Mouse (Mus musculus) monocyte, adult 5-6 weeks (primary cell): Measurements from ENCODE around the gene Cox7b. TPM values are rescaled to one million over a fixed set of nuclear protein-coding genes. Genes with fewer than 3 reads are reported as not detected.

Source experiments
- ATAC-seq: fragments of 153-309, 156-312 bp; replicated peaks from 2 replicates; pipeline ENCODE4 v1.8.0; 2017; ENCODE audit warnings: mild to moderate bottlenecking; ENCODE audit not compliant: low TSS enrichment, insufficient number of reproducible peaks, severe bottlenecking, poor library complexity, low FRiP score
- total RNA-seq: library from RNA; stranded (forward); fragments of 200-1000, 200-491, 200-594 nt; gene quantifications from 3 replicates; pipeline ENCODE4 v1.2.3, GENCODE M21; 2017

The Cox7b gene
- total RNA-seq, 1 experiment from 2014 or later, result 418 TPM

DNA sequence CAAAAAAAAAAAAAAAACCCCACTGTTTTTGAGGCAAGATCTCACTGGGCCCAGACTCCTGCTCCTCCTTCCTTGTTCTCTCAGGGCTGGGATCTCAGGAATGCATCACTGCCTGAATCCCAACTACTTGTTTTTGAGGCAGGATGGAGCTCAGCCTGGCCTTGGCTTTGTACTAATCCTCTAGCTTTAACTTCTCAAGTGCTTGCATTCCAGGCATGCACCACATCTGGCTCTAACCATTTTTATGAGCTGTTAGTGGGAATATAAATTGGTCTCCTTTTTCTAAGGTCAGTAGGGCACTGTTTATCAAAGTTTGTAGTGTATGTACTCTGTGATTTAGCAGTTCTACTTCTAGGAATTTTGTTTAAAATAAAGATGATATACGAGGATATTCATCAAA, 32.7 kb downstream of the Cox7b start:
- ATAC-seq, result no peak

Other genes starting within 250 kb of the Cox7b start
- 260 to 491 TPM (median 321 TPM) in 3 replicates for gene Atrx, start 86.3 kb upstream of the Cox7b start, total RNA-seq
- 86.2 to 91.2 TPM (median 91.0 TPM) in 3 replicates for gene Magt1, start 3.8 kb upstream of the Cox7b start, total RNA-seq
- 53.7 to 68.9 TPM (median 66.7 TPM) in 3 replicates for gene Atp7a, start 11.6 kb downstream of the Cox7b start, total RNA-seq
- 152 to 248 TPM (median 234 TPM) in 3 replicates for gene Tlr13, start 127.5 kb downstream of the Cox7b start, total RNA-seq
- gene Pgk1, start 171.4 kb downstream of the Cox7b start, total RNA-seq, result 128 to 201 TPM (median 187 TPM) in 3 replicates
- gene Taf9b, start 205.5 kb downstream of the Cox7b start, total RNA-seq, result 5.5 to 10.8 TPM (median 9.9 TPM) in 3 replicates
- not detected in 3 replicates for gene Fnd3c2, start 239.7 kb downstream of the Cox7b start, total RNA-seq